Mouse (Mus musculus) cerebellum, adult 8-10 months (tissue): ENCODE data around the gene Olfr768.
"Not testable (repeated sequence)": the region's sequence is repeated elsewhere in the genome, so short reads cannot be mapped to it uniquely, and the experiment has no call there.

Source experiments
- DNase-seq: peaks from one replicate; pipeline ENCODE4 v3.0.0; 2022

Olfr768 gene

GRCm38 (mm10) chr10:129099275-129099674 lies at the start of gene Olfr768:
TSS of gene Olfr768 (minus strand) at chr10:129099375.
- no peak for DNase-seq

- DNase-seq = no peak
These were observed 39.7 kb upstream of the Olfr768 start, which contains the start of gene Olfr770 for GRCm38 (mm10) chr10:129138898-129139297. TSS of gene Olfr770 (minus strand) at chr10:129138998.

GRCm38 (mm10) chr10:129117761-129118160 lies 18.6 kb upstream of the Olfr768 start, which contains the start of gene Olfr769:
TSS of gene Olfr769 (minus strand) at chr10:129117861.
- no peak for DNase-seq

GRCm38 (mm10) chr10:129115146-129115545 lies 16.0 kb upstream of the Olfr768 start:
- no peak for DNase-seq

- no peak for DNase-seq
These were observed 2.1 kb upstream of the Olfr768 start for GRCm38 (mm10) chr10:129101231-129101630.

GRCm38 (mm10) chr10:129082810-129083209 lies 16.4 kb downstream of the Olfr768 start, which contains the start of gene Olfr767:
TSS of gene Olfr767 (minus strand) at chr10:129082910.
- DNase-seq = not testable (repeated sequence)

GRCm38 (mm10) chr10:129068877-129069276 lies 30.3 kb downstream of the Olfr768 start, which contains the start of gene Olfr766-ps1:
TSS of gene Olfr766-ps1 (minus strand) at chr10:129068977.
- no peak for DNase-seq

GRCm38 (mm10) chr10:129049898-129050297 lies 49.3 kb downstream of the Olfr768 start, which contains the start of gene Olfr765:
TSS of gene Olfr765 (minus strand) at chr10:129049998.
- DNase-seq = not testable (repeated sequence)
